Mouse (Mus musculus): Measurements from ENCODE around the gene Rreb1.

GRCm38 (mm10) chr13:37880581-37881130 lies 102.5 kb downstream of the Rreb1 start:
- TF ChIP-seq CTCF (conservative IDR thresholded peaks at IDR 0.05; ENCODE audit: low read length) (no peak), NANOG (IDR thresholded peaks at IDR 0.05; ENCODE audit: borderline replicate concordance, low read length) (no peak)

All from E14TG2a.4 (cell line).